Mouse (Mus musculus): ENCODE results near the gene Eif3k.

GRCm38 (mm10) chr7:28966181-28966580 is 15.5 kb downstream of the Eif3k start:
- TF ChIP-seq GATA1 (IDR thresholded peaks at IDR 0.05; ENCODE audit: low read length) (no peak), TAL1 (IDR thresholded peaks at IDR 0.05; ENCODE audit: low read length) (no peak)
